Mouse (Mus musculus) kidney, adult 10 weeks (tissue): ENCODE data around the gene Zc4h2. TPM values are rescaled to one million over a fixed set of nuclear protein-coding genes. Genes with fewer than 3 reads are reported as not detected.

Experiments used
- polyA plus RNA-seq: library from polyadenylated mRNA; stranded (reverse); fragments of 350-450 nt; fragmentation: Illumina TruSeq; extraction: RNeasy Lipid Tissue Mini Kit (QIAGEN cat#74804); gene quantifications from one replicate; pipeline ENCODE4 v1.2.3, GENCODE M21; 2014; ENCODE audit warnings: low read depth, low replicate concordance

Gene Zc4h2
- 14.4 TPM for polyA plus RNA-seq

GRCm38 (mm10) chrX:95657804-95658599 is at the start of gene Zc4h2:
Zc4h2 (minus strand) TSS chrX:95658509.

Other genes with a start within 250 kb of the Zc4h2 start
- gene Amer1, start 213.6 kb downstream of the Zc4h2 start, polyA plus RNA-seq, result 4.9 TPM
- not detected for gene Asb12, start 100.5 kb downstream of the Zc4h2 start, polyA plus RNA-seq
- not detected for gene Pfn5, start 100.4 kb downstream of the Zc4h2 start, polyA plus RNA-seq
- gene Zc3h12b, start 53.2 kb upstream of the Zc4h2 start, polyA plus RNA-seq, result 2.3 TPM